Mouse (Mus musculus) heart, adult 9 months (tissue): ENCODE results near the gene Lipc.

Experiments
- DNase-seq, 2 experiments: peaks; one replicate each; pipeline ENCODE4 v3.0.0; 2022; ENCODE audit warnings: low spot score in 2 of 2

Lipc gene

GRCm38 (mm10) chr9:70915356-70915685 is 36.7 kb downstream of the Lipc start:
- no peak for DNase-seq

GRCm38 (mm10) chr9:70914659-70915355 is 37.2 kb downstream of the Lipc start:
- DNase-seq: no peak

GRCm38 (mm10) chr9:70911163-70911562 is 40.9 kb downstream of the Lipc start:
- no peak for DNase-seq

- DNase-seq: peak; percentile 51 to 81
Observed at GRCm38 (mm10) chr9:70910351-70910750, 41.7 kb downstream of the Lipc start.

GRCm38 (mm10) chr9:70902821-70903730 is 49.0 kb downstream of the Lipc start:
- no peak for DNase-seq

GRCm38 (mm10) chr9:70894201-70894600 is 57.8 kb downstream of the Lipc start:
- no peak for DNase-seq

GRCm38 (mm10) chr9:70893526-70893925 is 58.5 kb downstream of the Lipc start:
- DNase-seq: no peak

- no peak for DNase-seq
Observed at GRCm38 (mm10) chr9:70892627-70893026, 59.4 kb downstream of the Lipc start.

GRCm38 (mm10) chr9:70891431-70892133 is 60.4 kb downstream of the Lipc start:
- DNase-seq: peak; percentile 46 to 68

- DNase-seq: no peak
Observed at GRCm38 (mm10) chr9:70890736-70891135, 61.3 kb downstream of the Lipc start.

GRCm38 (mm10) chr9:70888969-70889368 is 63.1 kb downstream of the Lipc start:
- peak in 1 of 2 experiments; percentile 21 for DNase-seq

- no peak for DNase-seq
Observed at GRCm38 (mm10) chr9:70888556-70888955, 63.5 kb downstream of the Lipc start.

GRCm38 (mm10) chr9:70881982-70882381 is 70.0 kb downstream of the Lipc start:
- no peak for DNase-seq

- no peak for DNase-seq
Observed at GRCm38 (mm10) chr9:70878823-70879222, 73.2 kb downstream of the Lipc start.

- peak in 1 of 2 experiments; percentile 35 for DNase-seq
Observed at GRCm38 (mm10) chr9:70878157-70878556, 73.9 kb downstream of the Lipc start.

GRCm38 (mm10) chr9:70875490-70875889 is 76.5 kb downstream of the Lipc start:
- DNase-seq: no peak

GRCm38 (mm10) chr9:70875059-70875458 is 77.0 kb downstream of the Lipc start:
- DNase-seq: no peak

GRCm38 (mm10) chr9:70872675-70873074 is 79.4 kb downstream of the Lipc start:
- no peak for DNase-seq

- no peak for DNase-seq
Observed at GRCm38 (mm10) chr9:70870326-70870725, 81.7 kb downstream of the Lipc start.

- DNase-seq: peak in 1 of 2 experiments; percentile 25
Observed at GRCm38 (mm10) chr9:70869169-70869873, 82.7 kb downstream of the Lipc start.

GRCm38 (mm10) chr9:70867381-70867780 is 84.6 kb downstream of the Lipc start:
- DNase-seq: no peak

- no peak for DNase-seq
Observed at GRCm38 (mm10) chr9:70864039-70864438, 88.0 kb downstream of the Lipc start.
